Mouse (Mus musculus) lung, embryonic 16.5 days (tissue): ENCODE measurements around the gene Fuz. TPM values are rescaled to one million over a fixed set of nuclear protein-coding genes. Genes with fewer than 3 reads are reported as not detected.
A peak's percentile ranks its signal among the peaks of the same experiment; 100 is the strongest.

Source experiments
- ATAC-seq: fragments of 200-750 bp; cut with Nextera tagmentation; 2 replicates; pipeline ENCODE4 v1.8.0; 2017; ENCODE audit warnings: low read depth, mild to moderate bottlenecking, moderate library complexity
- H3K27ac ChIP-seq: fragments of 300-500 bp; sonication (generic); 2 replicates; pipeline ENCODE4 v1.5.1; 2014; ENCODE audit warnings: mild to moderate bottlenecking, control low read depth, low read length
- H3K27me3 ChIP-seq: fragments of 300-500 bp; sonication (generic); 2 replicates; pipeline ENCODE4 v1.6.1; 2014; ENCODE audit warnings: low read depth, low read length, mixed read lengths; ENCODE audit not compliant: control insufficient read depth, insufficient read depth
- H3K36me3 ChIP-seq: fragments of 300-500 bp; sonication (generic); 2 replicates; pipeline ENCODE4 v1.6.1; 2014; ENCODE audit warnings: low read length; ENCODE audit not compliant: control insufficient read depth, insufficient read depth
- H3K4me1 ChIP-seq: fragments of 300-500 bp; sonication (generic); replicated peaks from 2 replicates; pipeline ENCODE4 v1.6.1; 2014; ENCODE audit warnings: low read length, mixed read lengths; ENCODE audit not compliant: control insufficient read depth, insufficient read depth
- H3K4me2 ChIP-seq: fragments of 300-500 bp; sonication (generic); 2 replicates; pipeline ENCODE4 v1.6.1; 2014; ENCODE audit warnings: low read depth, low read length, control low read depth
- H3K4me3 ChIP-seq: fragments of 300-500 bp; sonication (generic); 2 replicates; pipeline ENCODE4 v1.5.1; 2014; ENCODE audit warnings: mild to moderate bottlenecking, low read length, control low read depth
- H3K9ac ChIP-seq: fragments of 300-500 bp; sonication (generic); 2 replicates; pipeline ENCODE4 v1.6.1; 2014; ENCODE audit warnings: low read length, control low read depth
- H3K9me3 ChIP-seq: fragments of 300-500 bp; sonication (generic); 2 replicates; pipeline ENCODE4 v1.6.1; 2016; ENCODE audit warnings: low read length; ENCODE audit not compliant: control insufficient read depth
- WGBS: fragments of 180-500 bp; shearing (Covaris S2); extraction: QIAGEN DNeasy Blood & Tissue Kit; methylation state at CpG from one replicate; pipeline ENCODE4 v1.1.7; 2014; 5-methylcytosine and 5-hydroxymethylcytosine counted together
- polyA plus RNA-seq: library from polyadenylated mRNA; unstranded; fragments of >200 nt; fragmentation: Nextera tagmentation; extraction: Ambion mirVana; gene quantifications from 2 replicates; pipeline ENCODE4 v1.2.1, GENCODE M21; 2015

The Fuz gene
- polyA plus RNA-seq, 1 experiment from 2014 or later: 24.3 TPM

DNA sequence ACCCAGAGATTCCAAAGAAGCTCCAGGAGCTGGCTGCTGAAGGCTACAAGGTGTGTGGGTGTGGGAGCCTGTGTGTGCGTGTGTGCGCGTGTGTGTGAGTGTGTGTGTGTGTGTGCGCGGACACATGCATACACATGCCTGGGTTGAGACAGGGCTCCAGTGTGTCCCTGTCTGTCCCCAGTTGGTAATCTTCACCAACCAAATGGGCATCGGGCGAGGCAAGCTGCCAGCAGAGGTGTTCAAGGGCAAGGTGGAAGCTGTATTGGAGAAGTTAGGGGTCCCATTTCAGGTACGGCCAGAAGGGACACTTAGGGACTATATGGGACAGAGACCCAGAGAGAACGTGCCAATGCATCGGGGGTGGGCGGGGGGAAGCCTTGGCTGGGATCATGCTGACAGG lies 36.0 kb upstream of the Fuz start:
- ATAC-seq: no peak
- H3K9me3 ChIP-seq: no peaks in the 10 kb centered on the region
- H3K36me3 ChIP-seq: peaks cover 27% of the 10 kb centered on the region
- no peaks in the 10 kb centered on the region for H3K27me3 ChIP-seq
- no peak overlapping the region for H3K9ac ChIP-seq
- H3K4me2 ChIP-seq: no peak overlapping the region
- no peak overlapping the region for H3K27ac ChIP-seq
- WGBS: 89% methylated on average over 11 of the region's 11 CpGs
- H3K4me1 ChIP-seq: peaks cover 31% of the 10 kb centered on the region
- no peak overlapping the region for H3K4me3 ChIP-seq

DNA sequence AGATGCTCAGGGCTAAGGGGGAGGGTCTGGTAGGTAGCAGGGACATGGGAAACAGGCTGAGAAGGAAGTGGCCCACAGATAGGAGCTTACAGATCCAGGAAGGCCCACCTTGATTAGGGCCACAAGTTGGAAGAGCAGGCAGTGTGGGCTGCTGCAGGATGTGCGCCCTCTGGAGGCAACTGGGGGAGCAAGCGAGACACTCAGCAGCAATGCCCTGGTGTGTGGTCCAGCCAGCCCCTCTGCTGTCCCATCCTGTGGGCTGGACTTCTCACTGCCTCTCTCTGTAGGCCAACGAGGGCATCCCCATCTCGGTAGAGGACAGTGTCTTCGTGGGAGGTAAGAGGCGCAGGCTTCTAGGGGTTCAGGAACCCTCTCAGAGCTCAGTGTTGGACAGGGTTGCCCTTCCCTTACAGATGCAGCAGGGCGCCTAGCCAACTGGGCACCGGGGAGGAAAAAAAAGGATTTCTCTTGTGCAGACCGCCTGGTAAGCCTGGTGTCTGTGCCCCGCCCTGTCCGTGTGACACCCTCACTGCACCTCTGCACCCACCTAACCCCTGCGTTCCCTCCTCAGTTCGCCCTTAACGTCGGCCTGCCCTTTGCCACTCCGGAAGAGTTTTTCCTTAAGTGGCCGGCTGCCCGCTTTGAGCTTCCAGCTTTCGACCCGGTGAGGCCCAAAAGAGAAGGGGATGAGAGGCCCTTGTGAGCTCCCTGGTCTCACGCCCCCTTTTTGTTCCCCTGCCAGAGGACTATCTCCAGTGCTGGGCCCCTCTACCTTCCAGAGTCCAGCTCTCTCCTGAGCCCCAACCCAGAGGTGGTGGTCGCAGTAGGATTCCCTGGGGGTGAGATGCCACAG lies 35.1 kb upstream of the Fuz start:
- WGBS: 42% methylated on average over 22 of the region's 22 CpGs
- Histone ChIP-seq H3K27ac (peak overlapping the region; percentile 47), H3K9me3 (no peaks in the 10 kb centered on the region), H3K27me3 (no peaks in the 10 kb centered on the region), H3K9ac (peak overlapping the region; percentile 10; the same call in 1 of the 2 replicates), H3K36me3 (peaks cover 35% of the 10 kb centered on the region), H3K4me2 (no peak overlapping the region), H3K4me1 (peaks cover 34% of the 10 kb centered on the region), H3K4me3 (no peak overlapping the region)
- peak; percentile 47 for ATAC-seq

DNA sequence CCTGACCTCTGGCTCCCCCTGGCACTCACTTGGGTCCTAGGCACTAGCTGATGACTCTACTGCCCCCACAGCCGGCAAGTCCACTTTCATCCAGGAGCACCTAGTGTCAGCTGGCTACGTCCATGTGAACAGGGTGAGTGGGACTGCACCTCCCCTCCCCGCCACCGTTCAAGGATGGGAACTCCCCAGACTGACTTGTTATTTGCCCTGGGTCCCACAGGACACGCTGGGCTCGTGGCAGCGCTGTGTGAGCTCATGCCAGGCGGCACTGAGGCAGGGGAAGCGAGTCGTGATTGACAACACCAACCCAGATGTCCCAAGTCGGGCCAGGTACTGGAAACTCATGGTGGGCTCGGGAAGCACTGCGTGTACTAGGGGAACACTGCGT lies 34.5 kb upstream of the Fuz start:
- Histone ChIP-seq H3K9me3 (no peaks in the 10 kb centered on the region), H3K4me1 (peaks cover 38% of the 10 kb centered on the region), H3K27ac (no peak overlapping the region), H3K4me2 (no peak overlapping the region), H3K4me3 (no peak overlapping the region), H3K27me3 (no peaks in the 10 kb centered on the region), H3K36me3 (peaks cover 35% of the 10 kb centered on the region), H3K9ac (no peak overlapping the region)
- ATAC-seq: no peak
- WGBS: 70% methylated on average over 14 of the region's 14 CpGs

DNA sequence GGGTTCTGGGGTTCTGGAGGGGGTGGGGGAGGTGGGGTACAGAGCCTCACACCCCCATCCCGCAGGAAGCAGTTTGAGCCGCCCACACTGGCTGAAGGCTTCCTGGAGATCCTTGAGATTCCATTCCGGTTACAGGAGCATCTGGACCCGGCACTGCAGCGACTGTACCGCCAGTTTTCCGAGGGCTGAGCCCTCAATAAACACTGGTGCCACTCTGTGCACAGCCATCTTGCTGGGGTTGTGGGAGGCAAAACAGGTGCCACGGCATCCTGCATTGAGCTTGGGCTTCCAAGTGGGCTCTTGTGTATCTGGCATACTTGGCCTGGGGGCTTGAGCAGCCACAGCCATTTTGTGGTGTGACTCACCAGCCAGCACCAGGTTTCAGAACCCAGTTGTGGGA lies 33.4 kb upstream of the Fuz start:
- Histone ChIP-seq H3K4me3 (no peak overlapping the region), H3K4me2 (no peak overlapping the region), H3K9me3 (no peaks in the 10 kb centered on the region), H3K27me3 (no peaks in the 10 kb centered on the region), H3K9ac (no peak overlapping the region), H3K27ac (no peak overlapping the region), H3K4me1 (peaks cover 44% of the 10 kb centered on the region), H3K36me3 (peaks cover 35% of the 10 kb centered on the region)
- ATAC-seq: no peak
- WGBS: 47% methylated on average over 8 of the region's 8 CpGs

DNA sequence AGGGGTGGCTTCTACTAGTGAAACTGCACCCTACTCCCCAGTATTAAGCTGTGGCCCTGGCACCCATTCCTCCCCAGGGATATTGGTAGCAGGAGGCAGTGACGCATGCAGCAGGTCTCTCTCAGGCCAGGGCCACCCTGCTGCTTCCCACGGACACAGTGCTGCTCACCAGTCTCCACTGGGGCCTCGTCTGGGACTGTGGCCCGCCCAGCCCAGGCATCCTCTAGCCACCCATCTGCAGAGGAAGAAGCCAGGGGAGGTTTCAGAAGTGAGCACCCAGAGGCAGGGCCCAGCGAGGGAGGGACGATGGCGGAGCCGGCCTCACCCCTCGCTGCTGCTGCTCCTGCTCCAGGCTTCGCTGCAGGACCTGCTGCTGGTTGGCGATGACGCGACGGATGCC lies 32.7 kb upstream of the Fuz start:
- H3K4me1 ChIP-seq: peaks cover 46% of the 10 kb centered on the region
- no peak overlapping the region for H3K9ac ChIP-seq
- peaks cover 35% of the 10 kb centered on the region for H3K36me3 ChIP-seq
- WGBS: 88% methylated on average over 14 of the region's 14 CpGs
- H3K27me3 ChIP-seq: no peaks in the 10 kb centered on the region
- no peaks in the 10 kb centered on the region for H3K9me3 ChIP-seq
- H3K27ac ChIP-seq: no peak overlapping the region
- no peak for ATAC-seq
- no peak overlapping the region for H3K4me2 ChIP-seq
- no peak overlapping the region for H3K4me3 ChIP-seq

DNA sequence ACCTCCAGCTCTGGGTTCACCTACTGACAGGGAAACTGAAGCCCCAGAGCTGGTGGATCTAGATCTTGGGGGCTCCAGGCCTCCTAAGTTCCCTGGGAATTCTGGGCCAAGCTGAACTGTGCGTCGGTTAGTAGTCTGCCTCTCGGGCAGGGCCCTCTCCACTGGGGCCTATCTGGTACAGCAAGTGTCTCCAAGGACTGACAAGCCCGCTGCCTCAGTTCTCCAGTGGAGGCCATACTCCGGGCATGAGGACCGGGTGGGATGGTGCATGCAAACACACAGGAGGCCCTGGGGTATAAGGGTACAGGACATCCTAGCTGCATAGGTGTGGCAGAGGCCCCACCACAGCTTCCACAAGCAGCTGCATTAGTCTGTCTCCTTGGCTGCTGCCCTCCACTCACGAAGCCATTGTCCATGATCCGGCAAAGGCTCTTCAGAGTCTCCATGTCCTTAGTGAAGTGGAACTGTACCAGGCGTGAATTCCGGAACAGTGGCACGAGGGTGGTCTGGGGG lies 31.8 kb upstream of the Fuz start:
- H3K4me1 ChIP-seq: peaks cover 46% of the 10 kb centered on the region
- 77% methylated on average over 11 of the region's 11 CpGs for WGBS

DNA sequence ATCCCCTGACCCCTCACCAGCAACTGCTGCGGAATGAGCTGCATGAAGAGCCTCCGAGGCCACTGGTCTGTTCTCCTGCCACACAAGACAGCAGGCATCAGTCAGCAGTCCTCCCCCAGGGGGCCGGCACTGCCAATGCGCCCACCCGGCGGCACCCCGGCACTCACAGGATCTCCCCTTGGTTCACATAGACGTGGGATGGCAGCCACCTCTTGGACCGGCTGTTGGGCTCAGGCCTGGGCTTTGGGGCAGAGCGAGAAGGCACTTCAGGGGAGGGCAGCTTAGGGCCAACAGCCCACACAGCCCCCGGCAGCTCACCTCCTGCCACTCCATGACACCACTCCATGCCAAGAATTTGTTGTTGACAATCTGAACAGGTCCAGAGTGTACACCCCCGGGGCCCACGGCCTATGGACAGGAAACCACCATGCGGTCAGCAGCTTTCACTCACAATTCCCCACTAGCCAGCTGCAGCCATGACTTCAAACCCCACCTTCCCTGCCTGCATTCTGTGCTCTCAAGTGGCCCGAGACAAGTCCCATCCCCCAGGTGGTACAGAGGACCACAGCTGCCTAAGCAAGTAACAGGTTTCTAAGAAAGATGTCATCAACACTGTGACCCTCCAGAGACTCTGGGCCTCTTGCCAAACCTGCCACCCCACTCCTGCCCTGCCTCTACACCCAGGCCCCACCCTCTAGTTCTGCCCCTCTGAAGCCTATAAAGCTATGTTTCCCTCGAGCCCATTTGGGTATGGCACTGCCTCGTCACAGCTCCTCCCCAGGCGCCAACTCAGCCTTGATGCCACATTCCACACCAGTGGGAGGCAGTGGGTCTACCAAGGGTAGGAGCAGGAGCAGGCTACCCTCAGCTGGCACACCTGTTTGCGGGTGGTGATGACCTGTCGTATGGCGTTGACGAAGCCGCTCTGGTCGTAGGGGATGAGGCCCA lies 31.0 kb upstream of the Fuz start:
- H3K27ac ChIP-seq: peak overlapping the region; percentile 38

More for the DNA sequence above, 31.8 kb upstream of the Fuz start:
- H3K27me3 ChIP-seq: no peaks in the 10 kb centered on the region
- no peaks in the 10 kb centered on the region for H3K9me3 ChIP-seq
- no peak overlapping the region for H3K4me3 ChIP-seq
- H3K4me2 ChIP-seq: no peak overlapping the region
- H3K36me3 ChIP-seq: peaks cover 35% of the 10 kb centered on the region
- no peak for ATAC-seq
- H3K9ac ChIP-seq: no peak overlapping the region
- no peak overlapping the region for H3K27ac ChIP-seq

DNA sequence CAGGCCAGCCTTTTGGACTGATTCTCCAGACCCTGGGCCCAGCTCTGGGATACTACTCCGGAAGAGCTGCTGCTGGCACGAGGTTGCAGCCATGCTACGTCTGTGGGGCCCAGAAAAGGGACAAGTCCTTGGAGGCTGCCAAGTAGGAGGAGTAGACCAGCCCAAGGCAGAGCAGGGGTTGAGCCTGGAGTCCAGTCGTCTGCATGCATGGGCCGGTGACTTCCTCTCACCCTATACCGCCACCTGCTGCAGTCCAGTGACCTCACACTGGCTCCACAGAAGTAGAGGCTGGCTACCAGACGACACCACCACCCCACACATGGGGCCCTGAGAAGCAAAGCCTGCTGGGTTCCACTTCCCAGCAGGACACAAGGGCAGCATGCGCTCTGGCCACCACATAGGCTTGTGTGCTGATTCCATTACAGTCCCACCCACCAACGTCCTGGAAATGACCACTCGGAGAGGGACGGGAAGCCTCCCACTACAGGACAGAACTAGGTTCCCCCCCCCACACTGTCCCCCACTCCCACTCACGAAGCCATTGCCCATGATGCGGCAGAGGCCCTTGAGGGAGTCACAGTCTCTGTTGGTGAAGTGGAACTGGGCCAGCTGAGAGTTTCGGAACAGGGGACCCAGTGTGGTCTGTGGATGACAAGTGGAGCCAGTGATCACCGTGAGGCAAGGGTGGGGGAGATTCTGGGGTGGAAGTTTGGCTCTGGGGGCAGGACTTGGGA lies 29.4 kb upstream of the Fuz start:
- peak overlapping the region; percentile 65 for H3K4me2 ChIP-seq
- no peaks in the 10 kb centered on the region for H3K27me3 ChIP-seq
- no peaks in the 10 kb centered on the region for H3K9me3 ChIP-seq
- peak overlapping the region; percentile 70 for H3K27ac ChIP-seq
- H3K36me3 ChIP-seq: peaks cover 35% of the 10 kb centered on the region
- peak overlapping the region; percentile 100 for H3K9ac ChIP-seq
- WGBS: 36% methylated on average over 15 of the region's 15 CpGs
- ATAC-seq: peak; percentile 17
- H3K4me3 ChIP-seq: peak overlapping the region; percentile 12
- peaks cover 47% of the 10 kb centered on the region for H3K4me1 ChIP-seq

More for the DNA sequence above, 31.0 kb upstream of the Fuz start:
- no peak for ATAC-seq
- Histone ChIP-seq H3K4me3 (no peak overlapping the region), H3K36me3 (peaks cover 35% of the 10 kb centered on the region), H3K4me1 (peaks cover 46% of the 10 kb centered on the region), H3K27me3 (no peaks in the 10 kb centered on the region), H3K4me2 (no peak overlapping the region), H3K9ac (no peak overlapping the region), H3K9me3 (no peaks in the 10 kb centered on the region)
- 69% methylated on average over 24 of the region's 24 CpGs for WGBS
